Mouse (Mus musculus): ENCODE data around the gene Clint1. TPM values are rescaled to one million over a fixed set of nuclear protein-coding genes. Genes with fewer than 3 reads are reported as not detected.
A peak's percentile ranks its signal among the peaks of the same experiment; 100 is the strongest.

Clint1 gene
- polyA plus RNA-seq, 1 experiment, result 45.6 TPM

DNA sequence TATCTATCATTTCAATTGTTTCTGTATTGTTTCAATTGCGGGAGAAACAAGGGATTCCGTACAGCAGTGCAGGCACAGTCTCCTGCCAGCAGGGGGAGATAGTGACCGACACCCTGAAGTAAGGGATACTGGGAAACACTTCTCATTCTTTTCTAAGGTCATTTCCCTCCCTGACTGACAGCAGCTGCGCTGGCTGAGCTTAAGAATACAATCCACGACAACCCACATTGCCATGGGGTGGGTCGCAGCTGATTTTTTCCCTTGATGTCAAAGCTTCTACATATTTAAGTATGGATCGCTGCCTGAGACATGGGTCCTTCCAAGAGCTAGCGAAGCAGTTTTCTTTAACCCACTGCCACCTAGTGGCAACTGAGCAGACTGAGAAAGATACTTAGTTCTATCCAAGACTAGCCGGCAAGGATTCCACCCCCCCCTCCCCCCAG lies 74.8 kb downstream of the Clint1 start:
- no peak overlapping the region; the same call in 1 of the 2 replicates for H3K27ac ChIP-seq (ENCODE audit: control insufficient read depth, insufficient read depth, low read depth, low read length)
- no peaks in the 10 kb centered on the region for H3K36me3 ChIP-seq (ENCODE audit: control insufficient read depth, insufficient read depth, low read length)
- TF ChIP-seq CTCF (IDR thresholded peaks at IDR 0.05; ENCODE audit: control insufficient read depth, insufficient read depth, insufficient replicate concordance, low read depth, low read length), result peak; percentile 81; the same call in 1 of the 2 replicates
- TF ChIP-seq POLR2A (IDR thresholded peaks at IDR 0.05; ENCODE audit: control insufficient read depth, low read depth, low read length), result no peak

DNA sequence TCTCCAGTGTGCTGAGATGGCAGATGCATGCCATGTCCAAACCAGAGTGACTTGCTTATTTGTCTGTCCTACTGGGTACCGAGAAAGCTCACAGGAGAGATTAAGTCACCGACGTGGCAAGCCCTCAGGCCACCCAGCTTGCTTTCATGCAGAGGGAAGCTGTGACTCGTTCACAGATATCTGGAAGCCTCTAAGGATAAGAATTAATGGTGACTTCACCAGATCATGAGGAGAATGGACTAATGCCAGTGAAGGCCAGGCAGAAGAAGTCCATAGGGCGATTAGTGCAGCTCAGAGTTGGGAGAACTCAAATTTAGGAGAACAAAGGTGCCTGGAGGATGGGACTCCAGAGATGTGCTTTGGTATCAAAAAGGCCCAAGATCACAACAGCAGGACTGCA lies 75.6 kb downstream of the Clint1 start:
- TF ChIP-seq POLR2A (IDR thresholded peaks at IDR 0.05; ENCODE audit: control insufficient read depth, low read depth, low read length) (no peak), CTCF (IDR thresholded peaks at IDR 0.05; ENCODE audit: control insufficient read depth, insufficient read depth, insufficient replicate concordance, low read depth, low read length) (no peak)
- Histone ChIP-seq H3K36me3 (ENCODE audit: control insufficient read depth, insufficient read depth, low read length) (no peaks in the 10 kb centered on the region), H3K27ac (ENCODE audit: control insufficient read depth, insufficient read depth, low read depth, low read length) (no peak overlapping the region), H3K27me3 (ENCODE audit: control insufficient read depth, insufficient read depth, low read length) (no peaks in the 10 kb centered on the region), H3K4me1 (ENCODE audit: control insufficient read depth, insufficient read depth, low read length) (no peaks in the 10 kb centered on the region; the same call in 1 of the 2 replicates), H3K4me3 (ENCODE audit: control insufficient read depth, low read depth, low read length) (no peak overlapping the region)

More for the DNA sequence above, 74.8 kb downstream of the Clint1 start:
- Histone ChIP-seq H3K27me3 (ENCODE audit: control insufficient read depth, insufficient read depth, low read length) (no peaks in the 10 kb centered on the region), H3K4me1 (ENCODE audit: control insufficient read depth, insufficient read depth, low read length) (no peaks in the 10 kb centered on the region; the same call in none of the 2 replicates), H3K4me3 (ENCODE audit: control insufficient read depth, low read depth, low read length) (peak overlapping the region; percentile 79)

DNA sequence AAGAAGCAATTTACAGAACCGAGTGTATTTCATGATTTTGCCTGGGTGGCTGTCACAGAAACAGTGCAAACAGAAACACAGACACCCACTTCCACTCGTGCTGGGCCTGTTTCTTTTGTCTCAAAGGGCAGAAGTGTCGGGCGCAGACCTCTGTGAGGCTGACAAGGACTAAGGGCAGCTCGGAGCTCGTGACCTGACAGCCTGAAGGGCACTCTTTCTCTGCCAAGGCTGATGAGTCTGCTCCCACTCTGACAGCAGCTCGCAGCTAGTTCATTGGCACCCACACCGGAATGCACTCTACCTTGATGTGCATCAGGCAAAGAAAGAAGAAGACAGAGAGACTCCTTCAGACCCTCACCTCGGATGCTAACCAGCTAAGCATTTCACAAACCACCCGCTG lies 77.7 kb downstream of the Clint1 start:
- no peak for TF ChIP-seq CTCF (IDR thresholded peaks at IDR 0.05; ENCODE audit: control insufficient read depth, insufficient read depth, insufficient replicate concordance, low read depth, low read length)
- no peak for TF ChIP-seq POLR2A (IDR thresholded peaks at IDR 0.05; ENCODE audit: control insufficient read depth, low read depth, low read length)
- H3K27ac ChIP-seq (ENCODE audit: control insufficient read depth, insufficient read depth, low read depth, low read length), result no peak overlapping the region
- H3K4me3 ChIP-seq (ENCODE audit: control insufficient read depth, low read depth, low read length), result no peak overlapping the region
- H3K36me3 ChIP-seq (ENCODE audit: control insufficient read depth, insufficient read depth, low read length), result no peaks in the 10 kb centered on the region
- H3K27me3 ChIP-seq (ENCODE audit: control insufficient read depth, insufficient read depth, low read length), result no peaks in the 10 kb centered on the region
- H3K4me1 ChIP-seq (ENCODE audit: control insufficient read depth, insufficient read depth, low read length), result no peaks in the 10 kb centered on the region; the same call in 1 of the 2 replicates

DNA sequence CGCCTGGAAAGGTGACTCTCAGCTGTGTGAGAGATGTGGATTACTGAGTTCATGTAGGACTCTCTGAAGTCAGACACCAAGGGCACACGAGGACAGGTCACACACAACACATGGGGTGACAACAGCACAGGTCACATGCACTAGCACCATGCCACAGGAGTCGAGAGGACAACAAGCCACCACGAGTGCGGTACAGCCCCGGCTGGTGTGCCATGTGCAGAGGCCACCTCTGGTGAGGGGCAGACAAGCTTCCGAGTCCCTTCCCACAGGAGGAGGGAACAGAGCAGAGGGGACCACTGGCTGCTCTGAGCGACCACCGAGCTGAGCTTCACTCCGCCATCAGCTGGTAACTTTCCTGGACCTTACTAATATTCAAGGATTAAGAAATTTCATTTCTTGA lies 80.9 kb downstream of the Clint1 start:
- Histone ChIP-seq H3K27me3 (ENCODE audit: control insufficient read depth, insufficient read depth, low read length) (no peaks in the 10 kb centered on the region), H3K4me1 (ENCODE audit: control insufficient read depth, insufficient read depth, low read length) (no peaks in the 10 kb centered on the region), H3K4me3 (ENCODE audit: control insufficient read depth, low read depth, low read length) (no peak overlapping the region), H3K36me3 (ENCODE audit: control insufficient read depth, insufficient read depth, low read length) (no peaks in the 10 kb centered on the region), H3K27ac (ENCODE audit: control insufficient read depth, insufficient read depth, low read depth, low read length) (no peak overlapping the region)
- TF ChIP-seq POLR2A (IDR thresholded peaks at IDR 0.05; ENCODE audit: control insufficient read depth, low read depth, low read length) (no peak), CTCF (IDR thresholded peaks at IDR 0.05; ENCODE audit: control insufficient read depth, insufficient read depth, insufficient replicate concordance, low read depth, low read length) (no peak)

DNA sequence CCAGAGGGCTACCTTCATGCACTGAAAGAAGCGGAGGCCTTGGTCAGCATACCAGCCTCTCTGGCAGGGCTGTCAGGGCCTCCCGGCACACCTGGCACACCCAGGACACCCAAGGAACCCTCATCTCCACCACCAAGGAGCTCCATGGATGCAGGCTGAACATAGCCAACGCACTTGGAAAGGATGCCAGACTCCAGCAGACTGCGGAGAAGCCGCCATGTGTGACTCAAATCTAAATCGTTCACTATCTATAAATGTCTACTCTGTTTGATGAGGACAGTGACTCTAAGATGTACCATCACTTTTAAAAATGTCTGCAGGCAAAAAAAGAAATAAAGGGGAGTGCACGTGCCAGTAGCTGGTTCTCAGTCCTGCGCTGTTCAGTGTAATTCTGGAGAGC lies 85.6 kb downstream of the Clint1 start:
- TF ChIP-seq POLR2A (IDR thresholded peaks at IDR 0.05; ENCODE audit: control insufficient read depth, low read depth, low read length) (no peak), CTCF (IDR thresholded peaks at IDR 0.05; ENCODE audit: control insufficient read depth, insufficient read depth, insufficient replicate concordance, low read depth, low read length) (no peak)
- Histone ChIP-seq H3K4me3 (ENCODE audit: control insufficient read depth, low read depth, low read length) (no peak overlapping the region), H3K4me1 (ENCODE audit: control insufficient read depth, insufficient read depth, low read length) (no peaks in the 10 kb centered on the region), H3K27me3 (ENCODE audit: control insufficient read depth, insufficient read depth, low read length) (no peaks in the 10 kb centered on the region), H3K27ac (ENCODE audit: control insufficient read depth, insufficient read depth, low read depth, low read length) (no peak overlapping the region), H3K36me3 (ENCODE audit: control insufficient read depth, insufficient read depth, low read length) (no peaks in the 10 kb centered on the region)

DNA sequence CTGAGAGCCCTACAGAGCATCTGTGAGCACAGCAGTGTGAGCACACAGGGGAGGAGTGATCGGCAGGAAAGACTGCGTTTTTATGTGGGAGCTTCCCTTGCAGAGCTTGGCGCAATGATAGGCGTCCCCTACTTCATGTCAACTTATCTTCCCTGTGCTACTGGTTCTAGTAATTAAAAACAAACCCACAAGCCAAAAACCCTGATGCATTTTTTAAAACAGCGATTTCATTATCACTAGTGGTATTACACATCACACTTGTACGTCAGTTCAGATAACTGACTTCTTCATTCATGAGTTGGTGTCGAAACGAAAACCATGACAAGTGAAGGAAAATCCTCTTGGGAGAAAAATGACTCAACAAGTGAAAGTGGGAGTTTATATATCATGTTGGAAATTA lies 87.1 kb downstream of the Clint1 start:
- Histone ChIP-seq H3K4me3 (ENCODE audit: control insufficient read depth, low read depth, low read length) (no peak overlapping the region), H3K27ac (ENCODE audit: control insufficient read depth, insufficient read depth, low read depth, low read length) (no peak overlapping the region), H3K36me3 (ENCODE audit: control insufficient read depth, insufficient read depth, low read length) (no peaks in the 10 kb centered on the region), H3K4me1 (ENCODE audit: control insufficient read depth, insufficient read depth, low read length) (peaks cover 3% of the 10 kb centered on the region), H3K27me3 (ENCODE audit: control insufficient read depth, insufficient read depth, low read length) (no peaks in the 10 kb centered on the region)
- TF ChIP-seq CTCF (IDR thresholded peaks at IDR 0.05; ENCODE audit: control insufficient read depth, insufficient read depth, insufficient replicate concordance, low read depth, low read length) (no peak), POLR2A (IDR thresholded peaks at IDR 0.05; ENCODE audit: control insufficient read depth, low read depth, low read length) (no peak)

DNA sequence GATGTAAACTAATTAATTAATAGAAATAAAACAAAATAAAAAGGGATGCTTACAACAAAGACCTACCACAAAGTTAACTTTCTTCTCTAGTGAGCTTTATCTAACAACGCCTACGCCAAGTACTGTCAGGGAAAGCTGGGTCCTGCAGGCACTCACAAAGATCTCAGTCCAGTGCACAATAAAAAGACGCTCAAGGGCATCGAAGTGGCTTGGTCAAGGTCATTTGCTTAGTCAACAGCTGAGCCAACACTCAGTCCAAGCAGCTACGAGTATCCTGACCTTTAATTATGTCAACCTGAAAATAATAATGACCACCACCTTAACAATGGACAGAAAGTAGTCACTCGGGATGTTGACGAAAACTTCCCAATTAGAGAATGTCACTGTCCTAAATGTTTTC lies 90.4 kb downstream of the Clint1 start:
- H3K27me3 ChIP-seq (ENCODE audit: control insufficient read depth, insufficient read depth, low read length), result no peaks in the 10 kb centered on the region
- TF ChIP-seq CTCF (IDR thresholded peaks at IDR 0.05; ENCODE audit: control insufficient read depth, insufficient read depth, insufficient replicate concordance, low read depth, low read length) (no peak), POLR2A (IDR thresholded peaks at IDR 0.05; ENCODE audit: control insufficient read depth, low read depth, low read length) (no peak)
- H3K4me1 ChIP-seq (ENCODE audit: control insufficient read depth, insufficient read depth, low read length), result peaks cover 8% of the 10 kb centered on the region
- no peak overlapping the region for H3K27ac ChIP-seq (ENCODE audit: control insufficient read depth, insufficient read depth, low read depth, low read length)
- no peak overlapping the region for H3K4me3 ChIP-seq (ENCODE audit: control insufficient read depth, low read depth, low read length)
- no peaks in the 10 kb centered on the region for H3K36me3 ChIP-seq (ENCODE audit: control insufficient read depth, insufficient read depth, low read length)

Measured in testis, adult 2 months (tissue).